Mouse (Mus musculus): Measurements from ENCODE around the gene Ebf1.

- TF ChIP-seq CTCF (IDR thresholded peaks at IDR 0.05; ENCODE audit: control insufficient read depth, insufficient read depth, low read length) (no peak), POLR2A (IDR thresholded peaks at IDR 0.05; ENCODE audit: borderline replicate concordance, control insufficient read depth, low read depth, low read length) (no peak)
Measured at GRCm38 (mm10) chr11:44764988-44765387, 147.9 kb downstream of the Ebf1 start.

All from bone marrow, adult 2 months (tissue).